Mouse (Mus musculus) ES-E14 (cell line): ENCODE data around the gene Svop.

Source experiments
- ZC3H11A ChIP-seq: IDR thresholded peaks from 2 replicates; pipeline ENCODE4 v1.6.1; 2012; ENCODE audit warnings: low read depth, mild to moderate bottlenecking, inconsistent platforms, low read length, borderline replicate concordance
- ZNF384 ChIP-seq: IDR thresholded peaks from 2 replicates; pipeline ENCODE4 v1.6.1; 2012; ENCODE audit warnings: low read depth, low read length, inconsistent platforms

DNA sequence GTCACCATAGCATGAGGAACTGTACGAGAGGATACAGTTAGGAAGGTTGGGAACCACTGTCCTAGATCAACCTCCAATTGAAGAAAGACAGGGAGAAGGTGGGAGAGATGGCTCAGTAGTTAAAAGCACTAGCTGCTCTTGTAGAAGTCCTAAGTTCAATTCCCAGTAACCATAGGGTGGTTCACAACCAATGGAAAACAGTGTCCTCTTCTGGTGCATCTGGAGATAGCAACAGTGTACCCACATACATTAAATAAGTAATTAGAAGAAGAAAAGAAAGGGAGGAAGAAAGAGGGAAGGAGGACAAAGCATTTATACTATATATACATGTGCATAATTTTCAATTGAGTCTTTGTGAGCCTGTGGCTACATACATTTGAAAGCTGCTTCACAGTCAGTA, 46.2 kb downstream of the Svop start:
- no peak for TF ChIP-seq ZNF384
- no peak for TF ChIP-seq ZC3H11A
